Mouse (Mus musculus) cerebellum, adult 2 months (tissue): ENCODE measurements at regions not wholly inside any gene's neighbourhood (a gene's known extent, or its start where the extent isn't known, plus 50 kb on each side); places are given as distances from the start of the nearest gene placed in this dataset.
A peak's percentile ranks its signal among the peaks of the same experiment; 100 is the strongest.

Source experiments
- DNase-seq, 2 experiments: peaks; one replicate each; pipeline ENCODE4 v3.0.0; 2021
- H3K27ac ChIP-seq: fragments of 200-500 bp; 2 replicates; pipeline ENCODE4 v1.5.1; 2012; ENCODE audit warnings: low read length, control low read depth, inconsistent platforms; ENCODE audit not compliant: insufficient read depth
- H3K27me3 ChIP-seq: fragments of 200-500 bp; 2 replicates; pipeline ENCODE4 v1.6.1; 2012; ENCODE audit warnings: inconsistent platforms, mild to moderate bottlenecking, low read length, moderate library complexity; ENCODE audit not compliant: control insufficient read depth, insufficient read depth
- H3K4me1 ChIP-seq: fragments of 200-500 bp; 2 replicates; pipeline ENCODE4 v1.6.1; 2011; ENCODE audit warnings: low read length; ENCODE audit not compliant: control insufficient read depth, insufficient read depth
- H3K4me3 ChIP-seq: fragments of 200-500 bp; replicated peaks from 2 replicates; pipeline ENCODE3; 2011; ENCODE audit warnings: mild to moderate bottlenecking, low read depth, low read length, control low read depth; ENCODE audit not compliant: insufficient read depth
- CTCF ChIP-seq: fragments of 200-500 bp; IDR thresholded peaks from 2 replicates; pipeline ENCODE4 v1.5.1; 2011; ENCODE audit warnings: low read depth, mild to moderate bottlenecking, control low read depth, low read length, moderate library complexity, borderline replicate concordance; ENCODE audit not compliant: insufficient read depth
- POLR2A ChIP-seq: fragments of 200-500 bp; IDR thresholded peaks from 2 replicates; pipeline ENCODE4 v1.6.1; 2011; ENCODE audit warnings: low read length, control low read depth, borderline replicate concordance; ENCODE audit not compliant: insufficient read depth
- whole genome bisulfite sequencing: fragments of 180-500 bp; shearing (Covaris S2); methylation state at CpG from one replicate; pipeline ENCODE4 v1.1.7; 2018; 5-methylcytosine and 5-hydroxymethylcytosine counted together

DNA sequence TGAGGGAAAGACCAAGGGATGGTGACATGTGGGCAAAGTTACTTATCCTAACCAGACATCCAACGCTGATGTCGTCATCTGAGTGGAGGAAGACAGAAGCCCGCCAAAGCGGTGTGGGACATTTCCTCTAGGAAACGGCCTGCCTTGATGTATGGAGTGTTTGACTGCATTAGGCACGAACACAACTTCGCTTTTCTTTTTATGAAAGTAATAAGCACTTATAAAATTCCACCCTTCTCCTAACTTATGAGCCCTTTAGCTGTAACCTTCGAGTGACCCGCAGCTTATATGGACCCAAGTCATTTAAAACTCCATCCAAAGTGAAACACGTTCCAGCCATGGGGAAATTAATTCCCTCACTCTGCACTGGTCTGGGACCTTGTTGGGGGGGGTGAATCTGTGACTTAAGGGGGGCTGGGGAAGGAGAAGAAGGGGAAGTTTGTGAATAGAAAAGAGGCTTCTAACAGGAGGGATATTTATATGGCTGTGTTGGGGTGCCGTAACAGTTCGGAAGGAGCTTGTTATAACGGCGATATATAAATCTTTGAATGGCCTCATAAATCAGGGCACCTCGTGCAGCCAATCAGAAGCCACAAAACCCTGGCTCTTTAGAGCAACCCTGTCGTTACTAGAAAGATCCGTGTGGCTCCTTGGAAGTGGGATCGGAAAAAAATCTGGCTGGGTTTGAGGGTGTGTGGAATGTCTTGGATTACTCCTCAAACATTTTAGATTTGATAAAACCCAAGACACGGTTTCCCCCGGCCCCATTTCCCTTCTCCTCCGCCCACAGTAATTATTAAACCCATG, 280.9 kb downstream of the Med13l start:
- Histone ChIP-seq H3K4me1 (no peaks in the 10 kb centered on the region), H3K27me3 (no peaks in the 10 kb centered on the region), H3K27ac (no peak overlapping the region), H3K4me3 (no peak overlapping the region)
- TF ChIP-seq CTCF: no peak
- no peak for TF ChIP-seq POLR2A
- 67% methylated on average over 21 of the region's 21 CpGs for WGBS
- no peak for DNase-seq

DNA sequence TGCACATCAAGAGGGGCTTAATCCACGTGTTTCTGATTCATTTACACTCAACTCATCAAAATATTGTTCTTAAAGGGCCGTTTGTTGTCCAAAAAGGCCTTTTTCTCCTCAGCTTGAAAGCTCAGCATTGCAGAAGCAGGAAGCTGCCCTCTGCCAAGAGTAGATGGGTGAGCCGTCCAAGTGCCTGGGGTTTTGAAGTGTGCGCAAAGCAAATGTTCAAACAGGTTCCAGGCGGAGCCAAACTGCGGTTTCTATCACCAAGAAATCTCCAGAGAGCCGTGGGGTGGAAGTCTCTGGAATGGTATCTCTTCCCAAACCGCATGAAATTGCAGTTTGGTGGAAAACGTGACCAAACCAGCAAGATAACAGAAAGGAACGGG, 281.5 kb downstream of the Med13l start:
- Histone ChIP-seq H3K4me3 (no peak overlapping the region), H3K4me1 (no peaks in the 10 kb centered on the region), H3K27ac (no peak overlapping the region), H3K27me3 (no peaks in the 10 kb centered on the region)
- 12% methylated on average over 10 of the region's 10 CpGs for WGBS
- TF ChIP-seq CTCF (no peak), POLR2A (no peak)
- DNase-seq: peak in 1 of 2 experiments; percentile 5

DNA sequence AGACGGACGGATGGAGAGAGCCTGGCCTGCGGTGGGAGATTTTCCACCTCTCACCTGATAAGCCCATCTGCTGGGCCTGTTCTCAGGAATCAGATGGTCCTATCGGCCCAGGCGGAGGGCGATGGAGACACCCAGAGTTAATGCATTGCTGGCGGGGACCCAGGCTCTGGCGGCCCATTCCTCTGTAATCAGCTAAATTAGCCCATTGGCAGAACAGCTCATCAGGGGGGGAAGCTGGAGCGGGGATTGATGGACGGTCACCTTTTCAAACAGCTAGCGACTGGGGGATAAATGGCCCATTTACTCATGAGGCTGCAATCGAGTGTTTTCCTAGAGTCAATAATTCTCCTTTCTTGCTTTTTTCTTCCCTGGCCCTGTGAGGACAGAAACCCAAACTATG, 296.5 kb downstream of the Med13l start:
- no peaks in the 10 kb centered on the region for H3K27me3 ChIP-seq
- 40% methylated on average over 12 of the region's 12 CpGs for WGBS
- H3K4me3 ChIP-seq: no peak overlapping the region
- H3K4me1 ChIP-seq: no peaks in the 10 kb centered on the region
- no peak for DNase-seq
- no peak overlapping the region for H3K27ac ChIP-seq
- no peak for TF ChIP-seq POLR2A
- no peak for TF ChIP-seq CTCF

DNA sequence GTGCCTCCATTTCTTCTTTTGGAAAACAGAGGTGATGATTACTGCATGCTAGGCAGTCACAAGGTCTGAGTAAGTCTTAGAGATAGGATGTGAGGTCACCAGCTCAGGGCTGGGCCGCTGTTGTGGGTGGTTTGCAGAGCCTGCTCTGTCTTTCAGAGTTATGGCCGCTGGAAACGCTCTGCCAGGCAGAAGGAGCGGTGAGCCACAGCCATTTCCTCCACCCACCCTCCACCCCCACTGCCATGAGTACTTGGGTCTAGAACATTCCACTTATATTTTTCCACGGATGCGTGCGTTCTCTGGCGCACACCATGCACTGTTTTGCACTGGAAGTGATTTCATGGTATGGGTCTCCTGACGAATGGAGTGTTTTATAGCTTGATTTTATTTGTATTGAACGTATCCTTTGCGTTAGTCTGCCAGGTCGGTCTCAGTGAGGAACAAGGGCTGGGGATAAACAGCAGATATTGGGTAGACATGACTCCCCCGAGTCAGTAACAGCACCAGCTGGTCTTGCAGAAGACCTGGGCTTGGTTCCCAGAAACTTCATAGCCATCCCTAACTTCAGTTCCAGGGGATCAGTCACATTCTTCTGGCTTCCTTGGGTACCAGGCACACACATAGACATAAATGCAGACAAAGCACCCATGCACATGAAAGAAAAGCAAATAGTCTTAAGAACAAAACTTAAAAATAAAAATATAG, 300.8 kb downstream of the Med13l start:
- H3K4me1 ChIP-seq: no peaks in the 10 kb centered on the region
- no peak for TF ChIP-seq CTCF
- TF ChIP-seq POLR2A: no peak
- H3K27ac ChIP-seq: no peak overlapping the region
- no peak for DNase-seq
- WGBS: 63% methylated on average over 13 of the region's 13 CpGs
- H3K27me3 ChIP-seq: no peaks in the 10 kb centered on the region; the same call in 1 of the 2 replicates
- H3K4me3 ChIP-seq: no peak overlapping the region

DNA sequence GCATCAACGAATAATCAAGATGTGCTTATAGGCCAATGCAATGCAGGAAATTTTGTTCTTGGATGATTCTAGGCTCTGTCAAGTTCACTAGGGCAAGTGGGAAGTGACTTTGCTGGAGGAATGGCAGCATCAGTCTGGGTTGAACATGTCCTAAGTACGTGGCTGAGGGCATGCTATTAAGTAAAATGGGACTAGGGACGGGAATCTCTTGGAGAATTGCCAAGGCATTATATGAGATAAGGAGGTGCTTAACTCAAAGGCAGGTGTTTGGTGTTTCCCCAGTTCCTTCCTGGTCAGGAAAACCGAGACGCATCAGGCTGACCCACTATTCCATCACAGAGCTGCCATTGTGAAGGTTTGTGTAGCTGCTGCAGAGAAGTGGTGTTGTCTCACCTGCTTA, 307.0 kb downstream of the Med13l start:
- H3K4me1 ChIP-seq: no peaks in the 10 kb centered on the region
- no peak overlapping the region for H3K4me3 ChIP-seq
- no peak for TF ChIP-seq CTCF
- TF ChIP-seq POLR2A: no peak
- no peak overlapping the region for H3K27ac ChIP-seq
- no peak for DNase-seq
- no peaks in the 10 kb centered on the region for H3K27me3 ChIP-seq
- WGBS: 89% methylated on average over 5 of the region's 5 CpGs

DNA sequence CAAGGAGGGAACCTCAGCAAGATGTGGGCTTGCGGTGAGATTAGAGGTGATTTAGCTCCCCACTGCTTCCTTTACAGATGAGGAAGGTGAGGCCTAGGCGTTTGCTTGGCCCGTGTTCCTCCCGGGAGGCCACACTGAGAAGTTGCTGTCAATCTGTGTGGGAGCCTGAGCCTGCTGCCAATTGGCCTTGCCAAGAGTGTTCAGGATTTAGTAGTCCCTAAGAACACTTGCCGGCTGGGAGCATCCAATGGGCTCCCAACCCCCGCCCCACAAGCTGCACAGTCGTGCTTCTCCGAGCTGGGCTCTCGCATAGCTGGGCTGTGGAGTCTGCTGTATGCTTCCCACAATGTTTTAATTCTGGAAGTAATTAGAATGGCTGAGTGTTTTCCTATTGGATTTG, 308.9 kb downstream of the Med13l start:
- WGBS: 54% methylated on average over 9 of the region's 9 CpGs
- no peak for TF ChIP-seq CTCF
- TF ChIP-seq POLR2A: no peak
- no peaks in the 10 kb centered on the region for H3K27me3 ChIP-seq
- H3K4me3 ChIP-seq: no peak overlapping the region
- H3K4me1 ChIP-seq: no peaks in the 10 kb centered on the region
- H3K27ac ChIP-seq: no peak overlapping the region
- no peak for DNase-seq

DNA sequence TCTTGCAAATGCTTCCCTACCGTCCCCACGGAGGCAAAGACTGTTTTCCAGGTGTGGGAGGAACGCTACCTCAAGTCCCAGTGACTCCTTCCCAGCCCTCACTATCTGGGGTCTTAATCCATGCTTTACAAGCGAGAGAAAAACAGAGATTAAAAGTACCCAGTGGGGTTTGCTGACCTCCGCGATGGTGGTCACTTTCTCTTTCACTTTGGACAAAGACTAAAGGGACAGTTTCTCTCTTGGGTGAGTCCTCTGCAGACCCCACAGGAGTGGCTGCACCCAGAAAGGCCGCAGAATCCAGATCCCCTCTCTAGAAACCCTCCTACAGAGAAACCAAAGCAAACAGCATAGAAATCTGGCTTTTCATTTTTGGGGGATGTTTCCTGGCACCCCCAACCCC, 313.4 kb downstream of the Med13l start:
- H3K4me1 ChIP-seq: no peaks in the 10 kb centered on the region
- WGBS: 52% methylated on average over 7 of the region's 7 CpGs
- no peaks in the 10 kb centered on the region for H3K27me3 ChIP-seq
- no peak for DNase-seq
- H3K27ac ChIP-seq: no peak overlapping the region
- TF ChIP-seq POLR2A (no peak), CTCF (no peak)
- H3K4me3 ChIP-seq: no peak overlapping the region

DNA sequence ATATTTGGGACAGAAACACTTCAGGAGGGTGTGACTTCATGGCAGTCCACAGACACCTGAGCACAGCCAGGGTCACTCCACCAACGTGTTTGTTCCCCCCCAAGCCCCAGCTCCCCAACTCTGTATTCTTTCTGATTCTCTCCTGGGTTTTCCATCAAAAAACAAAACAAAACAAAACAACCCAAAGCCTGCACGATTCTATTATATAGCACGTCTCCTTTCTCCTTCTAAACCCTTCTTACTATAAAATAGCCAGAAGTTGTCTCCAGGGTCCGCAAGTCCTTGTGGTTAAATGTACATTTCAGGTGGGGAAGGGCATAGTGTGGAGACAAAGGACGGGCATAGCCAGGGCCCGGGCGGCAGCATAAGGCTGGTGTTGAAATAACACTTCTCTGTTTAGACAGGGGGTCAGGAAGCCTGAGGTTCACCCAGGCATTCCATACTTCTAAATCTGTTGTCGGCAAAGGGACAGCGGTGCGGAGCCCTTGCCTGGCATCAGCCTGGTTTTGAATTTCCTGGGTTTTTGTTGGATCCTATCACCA, 314.7 kb downstream of the Med13l start:
- H3K4me1 ChIP-seq: no peaks in the 10 kb centered on the region
- TF ChIP-seq CTCF (no peak), POLR2A (no peak)
- no peak overlapping the region for H3K4me3 ChIP-seq
- H3K27ac ChIP-seq: no peak overlapping the region
- DNase-seq: no peak
- H3K27me3 ChIP-seq: no peaks in the 10 kb centered on the region
- WGBS: 70% methylated on average over 10 of the region's 10 CpGs
